Mouse (Mus musculus) CH12.LX (cell line): ENCODE data around the gene Zfp386. TPM values are rescaled to one million over a fixed set of nuclear protein-coding genes. Genes with fewer than 3 reads are reported as not detected.

Experiments
- DNase-seq: peaks from one replicate; pipeline ENCODE4 v3.0.0-alpha.2; 2013; ENCODE audit errors: extremely low read depth
- H3K27ac ChIP-seq: 2 replicates; pipeline ENCODE4 v1.5.1; 2012; ENCODE audit warnings: low read depth, mild to moderate bottlenecking, control low read depth, moderate library complexity; ENCODE audit not compliant: insufficient read depth
- H3K27me3 ChIP-seq: replicated peaks from 2 replicates; pipeline ENCODE3; 2012; ENCODE audit warnings: inconsistent platforms
- H3K36me3 ChIP-seq, 2 experiments: replicated peaks in 1 of 2; 2 replicates each; pipeline versions ENCODE3 to v1.6.1; 2012; ENCODE audit warnings: inconsistent platforms in 1 of 2, low read length in 1 of 2, mild to moderate bottlenecking in 1 of 2, mixed read lengths in 1 of 2, moderate library complexity in 1 of 2; ENCODE audit not compliant: control insufficient read depth in 1 of 2, insufficient read depth in 1 of 2
- H3K4me1 ChIP-seq, 2 experiments: 2 replicates each; pipeline ENCODE4 v1.6.1; 2012; ENCODE audit warnings: inconsistent platforms in 1 of 2, moderate library complexity in 1 of 2; ENCODE audit not compliant: insufficient read depth in 2 of 2, control insufficient read depth in 1 of 2
- H3K4me2 ChIP-seq: 2 replicates; pipeline ENCODE4 v1.6.1; 2012; ENCODE audit warnings: low read depth, mild to moderate bottlenecking, control low read depth; ENCODE audit not compliant: poor library complexity, insufficient read depth, severe bottlenecking
- H3K4me3 ChIP-seq, 3 experiments: fragments of 150-350 bp in 1 of 3; sonication (generic) in 1 of 3; replicated peaks in 1 of 3; 2 replicates each; pipeline versions ENCODE3 to v1.5.1; 2011 to 2012; ENCODE audit warnings: low read depth in 2 of 3, low read length in 2 of 3, mild to moderate bottlenecking in 2 of 3, moderate library complexity in 2 of 3, control low read depth in 1 of 3, improper control_type of control experiment in 1 of 3, inconsistent platforms in 1 of 3, mixed read lengths in 1 of 3; ENCODE audit not compliant: poor library complexity in 1 of 3
- H3K79me2 ChIP-seq: replicated peaks from 2 replicates; pipeline ENCODE4 v1.6.1; 2012; ENCODE audit warnings: mild to moderate bottlenecking, moderate library complexity; ENCODE audit not compliant: control insufficient read depth, poor library complexity, insufficient read depth, severe bottlenecking; ENCODE audit errors: extremely low read depth
- H3K9ac ChIP-seq: 2 replicates; pipeline ENCODE4 v1.6.1; 2012; ENCODE audit warnings: low read depth, mild to moderate bottlenecking, control low read depth, moderate library complexity; ENCODE audit not compliant: insufficient read depth
- H3K9me3 ChIP-seq: replicated peaks from 2 replicates; pipeline ENCODE3; 2012; ENCODE audit warnings: low read length, inconsistent platforms, mixed read lengths
- BHLHE40 ChIP-seq: IDR thresholded peaks from 2 replicates; pipeline ENCODE4 v1.6.1; 2011; ENCODE audit warnings: mild to moderate bottlenecking, low read depth, low read length, improper control_type of control experiment
- CHD2 ChIP-seq: IDR thresholded peaks from 2 replicates; pipeline ENCODE4 v1.6.1; 2011; ENCODE audit warnings: low read length, improper control_type of control experiment
- CTCF ChIP-seq, 2 experiments: IDR thresholded peaks in 1 of 2; conservative IDR thresholded peaks in 1 of 2; 2 replicates each; pipeline ENCODE4 v1.5.1; 2011 to 2012; ENCODE audit warnings: low read depth in 2 of 2, low read length in 2 of 2, improper control_type of control experiment in 1 of 2, inconsistent platforms in 1 of 2, mild to moderate bottlenecking in 1 of 2, moderate library complexity in 1 of 2
- E2F4 ChIP-seq: IDR thresholded peaks from 2 replicates; pipeline ENCODE4 v1.6.1; 2011; ENCODE audit warnings: low read depth, low read length, improper control_type of control experiment; ENCODE audit not compliant: insufficient replicate concordance
- ELF1 ChIP-seq: IDR thresholded peaks from 2 replicates; pipeline ENCODE4 v1.6.1; 2014; ENCODE audit warnings: low read depth, mild to moderate bottlenecking, inconsistent platforms, low read length, improper control_type of control experiment
- EP300 ChIP-seq: IDR thresholded peaks from 2 replicates; pipeline ENCODE4 v1.6.1; 2011; ENCODE audit warnings: low read length, improper control_type of control experiment
- ETS1 ChIP-seq: conservative IDR thresholded peaks from 2 replicates; pipeline ENCODE4 v1.6.1; 2012; ENCODE audit warnings: low read depth, mild to moderate bottlenecking, inconsistent platforms, low read length, improper control_type of control experiment, moderate library complexity
- GABPA ChIP-seq: IDR thresholded peaks from 2 replicates; pipeline ENCODE4 v1.6.1; 2012; ENCODE audit warnings: low read depth, low read length, improper control_type of control experiment, inconsistent platforms; ENCODE audit not compliant: insufficient replicate concordance
- IRF4 ChIP-seq: IDR thresholded peaks from 2 replicates; pipeline ENCODE4 v1.6.1; 2014; ENCODE audit warnings: low read depth, mild to moderate bottlenecking, inconsistent platforms, low read length, improper control_type of control experiment
- JUND ChIP-seq: conservative IDR thresholded peaks from 2 replicates; pipeline ENCODE4 v1.6.1; 2011; ENCODE audit warnings: low read depth, low read length, improper control_type of control experiment
- MAZ ChIP-seq: IDR thresholded peaks from 2 replicates; pipeline ENCODE4 v1.6.1; 2012; ENCODE audit warnings: low read depth, mild to moderate bottlenecking, inconsistent platforms, low read length, improper control_type of control experiment, moderate library complexity
- MXI1 ChIP-seq: IDR thresholded peaks from 2 replicates; pipeline ENCODE4 v1.6.1; 2011; ENCODE audit warnings: mild to moderate bottlenecking, low read depth, low read length, improper control_type of control experiment
- MYC ChIP-seq: IDR thresholded peaks from 2 replicates; pipeline ENCODE4 v1.6.1; 2011; ENCODE audit warnings: low read depth, mild to moderate bottlenecking, improper control_type of control experiment, low read length
- NRF1 ChIP-seq: IDR thresholded peaks from 2 replicates; pipeline ENCODE4 v1.6.1; 2014; ENCODE audit warnings: low read depth, mild to moderate bottlenecking, inconsistent platforms, low read length, improper control_type of control experiment, moderate library complexity
- PAX5 ChIP-seq: IDR thresholded peaks from 2 replicates; pipeline ENCODE4 v1.6.1; 2012; ENCODE audit warnings: low read length, inconsistent platforms, mixed read lengths
- POLR2A ChIP-seq: IDR thresholded peaks from 2 replicates; pipeline ENCODE4 v1.6.1; 2011; ENCODE audit warnings: low read depth, mild to moderate bottlenecking, improper control_type of control experiment, low read length
- SIN3A ChIP-seq: IDR thresholded peaks from 2 replicates; pipeline ENCODE4 v1.6.1; 2012; ENCODE audit warnings: low read length, improper control_type of control experiment, inconsistent platforms
- UBTF ChIP-seq: IDR thresholded peaks from 2 replicates; pipeline ENCODE4 v1.6.1; 2012; ENCODE audit warnings: low read depth, mild to moderate bottlenecking, inconsistent platforms, low read length, improper control_type of control experiment, moderate library complexity
- USF1 ChIP-seq: IDR thresholded peaks from 2 replicates; pipeline ENCODE4 v1.6.1; 2014; ENCODE audit warnings: low read depth, mild to moderate bottlenecking, inconsistent platforms, low read length, improper control_type of control experiment
- USF2 ChIP-seq: conservative IDR thresholded peaks from 2 replicates; pipeline ENCODE4 v1.6.1; 2011; ENCODE audit warnings: low read depth, low read length, improper control_type of control experiment
- ZMIZ1 ChIP-seq: IDR thresholded peaks from 2 replicates; pipeline ENCODE4 v1.6.1; 2012; ENCODE audit warnings: low read depth, mild to moderate bottlenecking, inconsistent platforms, low read length, improper control_type of control experiment
- dilution Hi-C: fragments of 300-500 bp; cut with MboI; formaldehyde crosslinking; loops from 2 replicates; pipeline ENCODE4 v1.14.3; 2020; ENCODE audit warnings: low sequenced_read_pairs; ENCODE audit not compliant: extremely low pct_unique_long_range_greater_than_20kb, extremely low pct_ligation_motif_present
- in situ Hi-C: fragments of 300-500 bp; cut with MboI; formaldehyde crosslinking; loops from 3 replicates; pipeline ENCODE4 v1.14.3; 2019; ENCODE audit warnings: low sequenced_read_pairs, low pct_ligation_motif_present, low pct_unique_long_range_greater_than_20kb, mixed read lengths
- polyA plus RNA-seq: library from polyadenylated mRNA; unstranded; fragments of >175 nt; gene quantifications from 2 replicates; pipeline ENCODE4 v1.2.1, GENCODE M21; 2012; ENCODE audit warnings: low read depth; ENCODE audit not compliant: insufficient read length
- total RNA-seq, 2 experiments: library from RNA; depleted of rRNA; stranded (reverse); fragments of 300-350 nt in 1 of 2; fragments of >200 nt in 1 of 2; gene quantifications; 2 replicates each; pipeline ENCODE4 v1.2.3; 2012 to 2014

Zfp386 gene
- total and polyA plus RNA-seq, 3 experiments: 13.9 to 41.7 (median 23.4) TPM

GRCm38 (mm10) chr12:116035346-116035745, 12.2 kb upstream of the Zfp386 start:
- no peak overlapping the region for H3K27ac ChIP-seq
- no peak overlapping the region for H3K4me2 ChIP-seq
- in situ Hi-C loops: no loop called here
- dilution Hi-C loops: no loop called here
- H3K4me3 ChIP-seq: no peak overlapping the region
- H3K9me3 ChIP-seq: peaks cover 6% of the 10 kb centered on the region
- DNase-seq: no peak
- H3K9ac ChIP-seq: no peak overlapping the region
- no peaks in the 10 kb centered on the region for H3K36me3 ChIP-seq
- H3K79me2 ChIP-seq: no peaks in the 10 kb centered on the region
- TF ChIP-seq GABPA (no peak), USF1 (no peak), IRF4 (no peak), CTCF (conservative IDR thresholded peaks at IDR 0.05 in 1 of 2, IDR thresholded peaks at IDR 0.05 in 1 of 2; ENCODE audit: low read depth in 2 of 2, low read length in 2 of 2) (no peak), MAZ (no peak), MXI1 (no peak), POLR2A (no peak), JUND (no peak), UBTF (no peak), ZMIZ1 (no peak), MYC (no peak), SIN3A (no peak), ELF1 (no peak)
- peaks cover 33% of the 10 kb centered on the region for H3K27me3 ChIP-seq
- H3K4me1 ChIP-seq: no peaks in the 10 kb centered on the region

GRCm38 (mm10) chr12:116044785-116045184, 2.7 kb upstream of the Zfp386 start:
- no peak overlapping the region for H3K27ac ChIP-seq
- H3K36me3 ChIP-seq: peaks cover 0 to under 1% of the 10 kb centered on the region in 2 experiments
- no peak overlapping the region for H3K4me2 ChIP-seq
- DNase-seq: no peak
- H3K9ac ChIP-seq: no peak overlapping the region
- no peaks in the 10 kb centered on the region for H3K9me3 ChIP-seq
- peaks cover 7% of the 10 kb centered on the region; the same call in 1 of the 2 replicates for H3K79me2 ChIP-seq
- TF ChIP-seq ETS1: no peak
- no peak for TF ChIP-seq NRF1
- no peak for TF ChIP-seq ZMIZ1
- TF ChIP-seq JUND: no peak
- no peak for TF ChIP-seq USF2
- TF ChIP-seq BHLHE40: no peak
- no peak for TF ChIP-seq E2F4
- no peak for TF ChIP-seq MYC
- TF ChIP-seq CHD2: no peak
- no peak for TF ChIP-seq EP300
- TF ChIP-seq PAX5: no peak
- peaks cover 4% of the 10 kb centered on the region for H3K27me3 ChIP-seq
- in situ Hi-C loops: no loop called here
- no peak overlapping the region for H3K4me3 ChIP-seq
- peaks cover 3 to 17% of the 10 kb centered on the region in 2 experiments; a peak in 3 of 4 replicates for H3K4me1 ChIP-seq
- dilution Hi-C loops: no loop called here
